Mouse (Mus musculus): ENCODE measurements at regions not wholly inside any gene's neighbourhood (a gene's known extent, or its start where the extent isn't known, plus 50 kb on each side); places are given as distances from the start of the nearest gene placed in this dataset.

DNA sequence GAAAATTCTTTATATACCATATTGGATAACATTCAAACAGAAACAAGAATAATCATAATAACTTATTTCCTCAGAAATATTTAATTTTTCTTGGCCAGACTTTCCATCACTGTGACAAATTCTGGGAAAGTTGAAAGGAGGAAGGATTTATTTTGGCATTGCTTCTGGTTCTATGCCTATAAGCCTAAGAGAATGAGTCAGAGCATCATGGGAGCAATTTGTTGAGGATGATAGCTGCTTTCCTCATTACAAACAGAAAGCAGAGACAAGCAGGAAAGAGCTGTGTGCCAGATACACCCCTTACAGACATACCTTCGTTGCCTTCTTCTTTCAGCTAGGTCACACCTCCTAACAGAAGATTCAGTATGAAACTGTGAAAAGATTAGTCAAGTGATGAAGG lies 115.3 kb downstream of the Rgs21 start:
- DNase-seq = no peak

DNA sequence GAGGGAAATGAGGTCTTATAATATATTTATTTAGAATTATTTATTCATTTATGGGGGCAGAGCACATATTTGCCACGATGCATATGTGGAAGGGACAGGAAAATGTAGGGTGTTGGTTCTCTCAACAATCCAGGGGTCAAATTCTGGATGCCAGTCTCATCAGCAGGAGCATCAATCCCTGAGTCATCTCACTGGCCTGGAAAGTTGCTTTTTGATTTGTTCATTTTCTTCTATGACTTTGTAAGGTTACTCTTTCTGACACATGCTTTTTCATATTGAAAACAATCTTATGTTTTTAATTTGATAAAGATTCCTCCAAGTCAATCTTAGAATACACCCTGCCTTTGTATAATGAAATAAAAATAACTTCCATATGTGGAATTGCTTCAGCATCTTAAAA lies 115.7 kb downstream of the Rgs21 start:
- DNase-seq = no peak

DNA sequence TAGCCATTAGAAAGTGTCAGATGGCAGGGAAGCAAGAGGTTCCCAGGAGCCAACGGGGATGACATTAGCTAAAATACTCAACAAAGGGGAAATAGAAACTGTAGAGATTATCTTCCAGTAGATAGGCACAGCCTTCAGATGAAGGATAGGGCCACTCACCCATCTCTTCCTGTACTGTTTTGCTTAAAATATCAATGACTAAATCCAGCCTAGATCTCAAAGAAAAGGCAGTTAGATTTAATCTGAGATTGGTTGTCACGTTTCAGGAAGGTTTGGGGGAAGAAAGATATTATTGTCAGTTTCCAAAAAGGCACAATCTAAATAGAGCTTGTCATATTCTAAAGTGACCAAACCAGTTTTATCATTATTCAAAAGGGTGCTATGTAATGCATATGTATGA lies 130.8 kb downstream of the Rgs21 start:
- DNase-seq = no peak

DNA sequence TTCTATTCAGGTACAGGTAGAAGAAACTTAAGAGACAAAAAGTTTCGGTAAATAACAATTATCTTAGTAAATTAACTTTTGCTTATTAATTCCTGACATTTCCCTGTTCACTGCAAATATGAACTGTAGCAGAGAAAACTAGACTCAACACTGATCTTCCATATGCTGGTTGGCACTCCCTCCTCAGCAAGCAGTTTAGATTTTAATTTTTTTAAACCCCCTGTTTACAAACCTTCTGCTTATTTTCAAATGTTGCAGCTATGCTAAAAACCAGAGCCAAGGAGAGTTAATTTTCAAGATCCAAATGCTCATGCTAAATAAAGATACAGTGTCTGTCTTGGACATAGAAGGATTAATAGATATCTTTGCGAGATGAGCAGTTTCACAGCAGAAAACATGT lies 134.7 kb downstream of the Rgs21 start:
- DNase-seq = no peak

DNA sequence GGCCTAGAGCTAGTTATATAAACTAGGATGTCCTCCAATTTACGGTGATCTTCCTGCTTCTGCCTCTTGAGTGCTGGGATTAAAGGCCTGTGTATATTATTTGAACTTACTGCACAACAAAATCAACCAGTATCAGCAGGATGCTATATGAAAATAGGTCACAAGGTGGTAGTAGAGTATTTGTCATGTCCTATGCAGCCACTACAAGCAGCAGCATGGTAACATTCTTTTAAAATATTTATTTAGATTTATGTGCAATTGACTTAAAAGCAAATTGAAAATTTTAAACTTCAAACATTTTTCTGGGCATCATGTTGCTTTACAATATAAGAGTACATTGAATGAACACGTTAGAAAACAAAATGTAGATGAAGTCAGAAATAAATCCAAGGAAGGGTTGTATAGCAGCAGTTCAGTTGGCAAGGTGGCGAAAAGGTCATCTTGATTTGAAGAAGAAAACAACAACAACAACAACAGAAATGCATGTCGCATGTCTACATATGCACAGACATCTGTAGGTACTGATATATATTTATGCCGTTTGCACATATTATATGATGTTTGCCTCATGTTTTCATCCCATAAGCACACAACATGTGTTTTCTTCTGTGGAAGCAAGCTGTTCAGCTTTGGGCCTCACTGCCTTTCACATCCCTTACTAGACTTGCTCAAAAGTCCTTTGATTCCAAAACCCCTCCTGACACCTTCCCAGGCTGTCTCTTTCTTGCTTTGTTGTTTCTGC lies 135.8 kb downstream of the Rgs21 start:
- peak; percentile 4 to 58 for DNase-seq

DNA sequence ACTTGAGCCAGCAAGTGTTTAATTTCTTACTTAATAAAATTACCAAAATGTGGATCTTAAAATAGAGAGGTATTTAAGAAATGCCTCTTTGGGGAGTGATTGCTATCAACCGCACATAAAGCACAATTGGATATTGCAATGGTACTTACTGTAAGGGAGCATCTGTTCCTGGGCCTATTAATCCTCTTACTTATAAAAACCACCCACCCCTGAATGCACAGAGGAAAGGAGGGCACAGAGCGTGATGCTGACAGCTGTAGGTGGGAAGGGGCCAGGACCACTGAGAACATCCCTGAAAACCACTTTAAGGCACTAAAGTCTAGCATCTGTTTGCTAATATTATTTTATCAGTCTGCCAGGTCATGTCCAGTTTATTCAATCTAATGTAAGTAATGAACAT lies 146.1 kb downstream of the Rgs21 start:
- no peak for DNase-seq

DNA sequence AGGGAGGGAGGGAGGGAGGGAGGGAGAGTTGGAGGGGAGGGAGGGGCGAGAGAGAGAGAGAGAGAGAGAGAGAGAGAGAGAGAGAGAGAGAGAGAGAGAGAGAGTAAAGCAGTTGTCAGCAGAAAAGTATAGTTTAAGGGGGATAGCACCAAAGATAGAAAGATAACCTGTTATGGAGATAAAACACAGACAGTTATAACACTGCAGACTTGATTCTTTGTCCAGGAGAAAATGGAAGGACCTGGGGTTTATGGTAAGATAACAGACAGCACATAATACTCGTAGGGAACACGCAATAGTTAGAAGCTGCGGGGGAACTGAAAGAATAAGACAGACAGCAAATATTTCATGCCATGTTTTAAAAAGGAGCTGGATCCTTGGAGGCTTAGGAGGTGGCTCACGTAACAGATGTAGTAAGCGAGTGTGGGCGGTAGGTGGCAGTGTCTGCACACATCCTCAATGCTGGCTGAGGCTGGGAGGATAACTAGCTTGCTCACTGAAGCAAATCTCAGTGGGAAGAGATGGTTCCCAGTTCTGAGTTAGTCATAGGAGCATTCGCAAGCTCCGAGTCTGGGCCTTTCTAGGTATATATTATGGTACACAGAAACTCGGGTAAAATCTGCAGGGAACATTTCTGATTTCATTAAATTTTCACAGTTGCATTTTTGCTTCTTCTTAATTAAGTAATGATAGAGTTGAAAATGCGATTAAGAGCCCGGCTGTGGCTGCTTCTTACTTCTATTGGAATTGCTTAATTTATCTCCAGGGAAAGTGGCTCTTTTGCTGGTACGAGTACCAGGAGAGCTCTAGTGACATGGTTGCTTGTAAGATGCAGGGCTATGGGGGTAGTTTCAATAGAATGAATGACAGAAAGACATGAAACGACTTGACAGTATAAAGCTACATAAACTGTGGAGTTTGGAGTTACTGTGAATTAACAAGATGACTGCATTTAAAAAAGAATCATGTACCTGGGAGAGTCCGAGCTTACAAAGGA lies 157.6 kb upstream of the Rgs1 start:
- peak; percentile 91 to 92 for DNase-seq

DNA sequence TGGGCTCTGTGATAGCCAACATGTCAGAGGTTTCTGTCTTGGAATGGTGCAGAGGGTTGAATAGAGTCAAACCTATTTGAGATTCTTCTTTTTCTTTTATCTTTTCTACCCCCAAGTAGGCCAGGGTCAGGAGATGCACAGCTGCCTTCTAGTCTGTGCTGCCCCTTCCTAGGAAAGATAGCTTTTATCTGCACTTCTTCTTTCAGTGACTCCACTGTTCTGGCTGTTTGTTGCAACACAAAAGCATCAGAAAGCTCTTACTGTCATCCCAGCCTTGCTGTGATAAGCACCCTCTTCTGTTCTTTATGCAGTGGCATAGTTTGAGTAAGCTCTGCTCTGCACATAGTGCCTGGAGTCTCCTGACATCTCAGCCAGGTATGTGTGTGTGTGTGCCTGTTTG lies 156.7 kb upstream of the Rgs1 start:
- DNase-seq = no peak

DNA sequence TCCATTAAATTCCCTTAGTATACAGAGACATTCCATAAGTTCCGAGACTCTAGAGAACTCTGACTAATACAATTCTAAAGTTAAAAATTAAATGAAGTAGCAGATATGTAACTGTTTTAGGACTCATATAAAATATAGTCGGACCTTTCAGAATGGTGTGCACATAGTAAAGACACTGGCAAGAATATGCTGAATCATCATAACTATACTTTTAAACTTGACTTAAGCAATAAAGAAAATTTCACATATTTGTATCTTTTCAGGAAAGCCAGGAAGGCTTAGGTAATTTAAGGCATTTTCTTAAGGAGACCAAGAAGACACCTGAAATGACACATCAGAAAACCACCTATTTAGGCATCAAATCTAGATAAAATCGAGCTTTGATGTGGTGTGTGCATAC lies 156.0 kb upstream of the Rgs1 start:
- DNase-seq = no peak

DNA sequence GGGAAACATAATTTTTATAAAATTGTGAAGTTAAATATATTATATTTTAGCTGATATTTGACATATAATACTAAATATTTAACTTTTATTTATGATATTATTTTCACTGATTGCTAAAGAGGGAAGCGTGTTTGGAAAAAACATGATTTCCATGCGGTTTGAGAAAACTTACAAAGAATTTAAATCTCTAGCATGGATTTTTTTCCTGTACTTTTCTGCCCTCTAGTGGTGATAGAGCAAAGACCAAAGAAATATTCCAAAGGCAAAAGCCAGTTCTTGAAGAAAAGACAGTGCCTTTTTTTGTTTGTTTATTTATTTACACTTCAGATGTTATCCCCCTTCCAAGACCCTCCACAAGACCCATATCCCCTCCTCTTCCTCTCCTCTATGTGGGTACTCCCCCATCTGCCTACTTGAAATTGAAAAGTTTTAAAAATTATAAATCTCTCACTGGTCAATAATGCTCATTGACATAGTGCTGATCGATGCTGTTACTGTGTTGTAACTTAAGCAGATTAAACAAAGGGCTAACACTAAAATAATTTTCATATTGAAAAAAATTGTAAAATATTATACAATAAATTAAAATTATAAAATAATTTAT lies 131.1 kb upstream of the Rgs1 start:
- peak in 1 of 2 experiments; percentile 10 for DNase-seq

DNA sequence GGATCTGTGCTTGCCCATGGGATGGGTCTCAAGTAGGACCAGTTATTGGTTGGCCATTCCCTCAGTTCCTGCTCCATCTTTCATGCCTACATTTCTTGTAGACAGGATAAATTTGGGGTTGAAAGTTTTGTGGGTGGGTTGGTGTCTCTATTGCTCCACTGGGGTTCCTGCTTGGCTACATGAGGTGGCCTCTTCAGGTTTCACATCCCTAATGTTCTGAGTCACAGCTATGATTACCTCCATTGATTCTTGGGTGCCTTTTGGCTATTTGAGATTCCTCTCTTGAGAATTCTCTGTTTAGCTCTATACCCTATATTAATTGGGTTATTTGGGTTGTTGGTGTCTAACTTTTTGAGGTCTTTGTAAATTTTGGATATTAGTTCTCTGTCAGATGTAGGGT lies 125.1 kb upstream of the Rgs1 start:
- DNase-seq = no peak

DNA sequence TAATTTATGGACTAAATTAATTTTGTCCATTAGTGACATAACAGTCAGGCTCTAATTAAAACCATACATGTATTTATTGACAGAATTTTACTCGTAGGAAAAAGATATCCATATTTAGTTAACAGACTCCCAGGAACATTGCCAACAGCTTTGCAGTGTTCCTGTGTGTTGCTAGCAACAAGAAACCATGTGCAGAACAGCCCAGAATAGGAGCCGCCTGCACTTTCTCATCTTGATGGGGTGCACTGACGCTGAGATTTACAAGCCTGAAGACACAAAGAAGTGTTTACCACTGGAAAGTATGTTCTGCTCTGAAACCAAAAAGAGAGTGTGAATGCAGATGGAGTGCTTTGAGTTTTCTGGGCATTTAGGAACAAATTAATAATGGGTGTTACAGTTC lies 118.5 kb upstream of the Rgs1 start:
- no peak for DNase-seq

DNA sequence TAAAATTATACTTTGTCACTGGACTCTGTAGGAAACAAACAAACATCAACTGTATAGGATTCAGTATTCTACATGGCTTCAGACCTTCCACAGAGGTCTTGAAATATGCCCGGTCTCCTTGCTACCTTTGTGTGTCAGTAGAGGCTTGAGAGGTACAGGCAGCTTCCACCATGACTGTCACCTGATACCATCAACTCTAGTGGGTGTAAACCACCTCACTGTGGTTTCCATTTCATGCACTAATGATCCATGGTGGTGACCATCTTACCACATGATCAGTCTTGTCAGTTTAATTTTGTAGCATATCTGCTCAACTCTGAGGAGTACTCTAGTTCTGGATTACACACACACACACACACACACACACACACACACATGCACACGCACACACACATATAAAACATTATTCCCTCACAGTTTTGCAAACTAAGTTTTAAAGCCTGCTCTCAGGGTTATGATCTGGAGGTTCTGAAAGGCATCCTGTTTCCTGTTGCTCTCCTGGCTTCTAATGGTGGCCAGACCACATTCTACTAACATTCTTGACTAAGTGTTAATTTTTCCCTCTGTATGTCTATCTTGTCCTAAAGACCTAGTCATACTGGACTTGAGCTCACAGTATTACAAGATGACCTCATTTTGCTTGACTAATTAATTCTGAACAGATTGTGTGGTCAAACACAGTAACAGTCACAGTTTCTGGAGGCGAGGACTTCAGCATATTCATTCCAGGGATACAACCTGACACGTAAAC lies 106.7 kb upstream of the Rgs1 start:
- DNase-seq = no peak

DNA sequence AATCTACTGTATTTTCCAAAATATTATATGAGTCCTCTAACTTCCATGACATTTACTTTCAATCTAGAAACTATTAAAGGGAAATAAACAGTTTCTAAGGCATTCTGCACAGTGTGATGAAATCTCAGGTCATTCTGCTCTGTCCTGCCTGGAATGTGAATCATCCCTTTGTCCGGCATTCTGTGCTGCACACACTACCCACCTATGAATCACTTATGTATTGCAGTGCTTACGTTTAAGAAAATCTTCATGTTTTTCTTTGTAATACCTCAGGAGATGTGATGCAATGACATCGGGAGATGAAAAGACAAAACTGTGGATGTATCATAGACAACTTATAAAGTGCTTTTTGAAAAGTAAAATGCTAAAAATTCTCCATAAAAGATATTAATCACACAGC lies 106.0 kb upstream of the Rgs1 start:
- no peak for DNase-seq

DNA sequence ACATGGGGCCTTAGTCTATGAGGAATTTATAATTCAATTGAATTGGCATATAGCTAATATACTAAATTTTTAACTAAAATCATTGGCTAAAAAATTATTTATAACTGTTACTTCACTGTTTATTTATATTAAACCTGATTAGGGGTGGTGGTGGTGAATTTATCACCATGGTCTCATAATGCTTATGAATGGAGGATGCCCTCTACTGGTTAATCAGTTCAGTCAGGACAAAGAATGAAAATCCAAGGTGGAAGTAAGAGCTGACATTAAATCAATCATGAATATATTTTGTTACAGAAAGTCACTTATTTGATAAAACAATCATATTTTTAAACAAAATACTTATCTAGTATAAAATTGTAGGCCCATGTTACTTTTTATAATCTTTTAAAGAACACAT lies 104.3 kb upstream of the Rgs1 start:
- DNase-seq = no peak

DNA sequence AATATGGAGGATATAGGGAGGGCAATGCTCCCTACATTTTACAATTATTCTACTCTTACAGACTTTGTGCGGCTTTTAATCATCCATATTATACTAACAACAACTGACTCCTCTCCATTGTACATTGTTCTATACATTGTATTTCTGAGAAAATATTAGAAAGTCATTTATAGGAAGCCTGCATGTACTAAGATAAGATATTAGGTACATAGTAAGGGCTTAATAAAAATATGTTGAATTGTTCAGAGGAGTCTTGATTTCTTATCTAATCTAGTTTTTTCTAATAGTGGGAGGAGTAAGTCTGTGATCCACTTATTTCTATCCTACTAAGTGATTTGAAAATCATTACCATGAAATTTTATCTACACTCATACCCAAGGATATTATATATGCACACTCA lies 94.8 kb upstream of the Rgs1 start:
- DNase-seq = no peak

DNA sequence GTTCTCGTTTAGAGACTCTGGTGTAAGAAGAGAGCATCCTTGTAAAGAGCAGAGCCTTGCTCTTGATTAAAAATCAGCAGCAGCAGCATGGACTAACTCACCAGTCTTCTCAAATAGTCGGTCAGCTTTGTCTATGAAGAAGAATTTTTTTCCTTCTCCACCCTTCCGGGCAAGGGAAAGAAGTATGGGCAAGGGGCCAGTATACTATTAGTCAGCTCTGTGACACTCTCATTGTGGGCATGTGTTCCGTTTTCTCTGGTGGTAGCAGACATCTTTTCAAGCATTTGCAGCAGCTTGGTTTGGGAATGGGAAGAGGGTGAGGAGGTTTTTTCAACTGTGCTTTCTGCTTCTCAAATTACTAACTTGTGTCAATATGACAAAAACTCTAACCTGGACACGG lies 94.3 kb upstream of the Rgs1 start:
- peak; percentile 2 to 3 for DNase-seq

DNA sequence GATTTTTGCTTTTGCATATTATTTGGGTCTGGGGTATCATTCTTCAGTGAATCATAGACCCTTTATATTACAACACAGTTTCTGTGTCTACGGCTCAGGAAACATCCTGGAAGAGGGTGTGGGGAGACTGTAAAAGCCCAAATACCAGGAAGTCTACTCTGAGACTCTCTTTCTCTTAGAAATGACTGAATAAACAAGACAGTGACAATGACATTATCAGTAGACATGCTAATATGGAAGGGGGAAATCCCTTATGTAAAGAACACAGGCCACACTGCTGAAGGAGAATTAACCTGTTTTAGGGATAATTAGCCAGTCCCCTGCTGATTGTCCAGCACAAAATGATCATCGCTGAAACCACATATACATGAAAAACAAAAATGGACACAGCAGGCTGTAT lies 88.5 kb upstream of the Rgs1 start:
- no peak for DNase-seq

DNA sequence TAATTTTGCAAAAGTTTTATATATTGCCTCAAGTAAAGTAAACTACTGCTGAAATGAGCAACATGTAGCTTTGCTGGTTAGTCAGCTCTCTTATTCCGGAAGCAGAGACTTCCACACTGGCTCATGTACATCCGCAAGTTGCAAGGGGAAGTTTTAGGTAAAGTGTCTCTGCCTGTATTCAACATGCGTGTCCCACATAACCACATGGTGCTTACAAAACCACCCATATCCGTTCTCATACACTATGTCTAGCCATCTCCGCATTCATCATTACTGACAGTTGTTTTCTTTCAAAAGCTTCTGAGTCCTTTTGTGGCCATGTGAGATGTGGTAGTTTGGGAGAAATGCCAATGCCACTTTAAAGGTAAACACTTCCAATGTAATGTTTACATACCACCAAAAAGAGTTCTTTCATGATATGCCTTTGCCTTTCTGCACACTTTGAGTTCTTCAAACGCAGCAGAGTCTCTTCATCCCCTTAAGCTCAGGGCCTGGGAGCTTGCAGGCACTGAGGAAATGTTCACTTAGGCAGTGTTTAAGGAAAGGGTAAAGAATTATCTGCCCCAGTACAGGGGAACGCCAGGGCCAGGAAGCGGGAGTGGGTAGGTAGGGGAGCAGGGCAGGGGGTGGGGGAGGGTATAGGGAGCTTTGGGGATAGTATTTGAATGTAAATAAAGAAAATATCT lies 81.5 kb upstream of the Rgs1 start:
- no peak for DNase-seq

DNA sequence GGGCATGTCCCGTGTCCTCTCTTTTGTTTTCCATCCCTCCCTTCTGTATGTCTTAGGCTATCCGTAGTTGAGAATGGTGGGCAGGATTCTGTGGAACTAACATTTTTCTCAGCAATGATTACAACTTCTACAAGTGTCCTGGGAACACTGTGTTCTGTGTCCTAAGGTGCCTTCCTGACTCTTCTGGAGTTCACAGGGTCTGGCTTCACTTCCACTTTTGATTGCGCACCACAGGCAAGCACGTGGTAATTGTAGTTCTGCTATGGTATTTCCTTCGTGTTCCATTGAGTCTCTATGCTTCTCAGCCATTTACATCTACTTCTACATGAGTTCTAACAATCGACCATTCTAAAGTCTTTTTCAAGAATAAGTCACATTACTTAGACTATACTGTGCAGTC lies 70.4 kb upstream of the Rgs1 start:
- no peak for DNase-seq

DNA sequence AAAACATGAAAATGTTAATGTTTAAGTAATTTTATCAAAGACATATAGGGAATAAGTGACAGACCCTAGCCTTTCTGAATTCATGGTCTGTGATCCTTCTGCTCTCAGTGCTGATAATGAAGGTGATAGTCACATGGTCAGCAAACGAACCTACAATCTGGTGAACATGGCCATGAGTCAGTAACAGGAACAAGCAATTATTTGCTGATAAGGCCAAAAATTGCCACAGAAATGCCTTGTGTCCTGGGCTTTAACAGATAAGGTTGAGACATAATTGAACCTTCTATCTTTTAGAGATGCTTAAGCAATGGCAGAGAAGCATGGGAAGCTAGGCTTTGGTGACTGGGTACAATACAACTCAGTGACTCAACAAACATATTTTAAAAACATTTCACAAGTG lies 69.2 kb upstream of the Rgs1 start:
- no peak for DNase-seq

DNA sequence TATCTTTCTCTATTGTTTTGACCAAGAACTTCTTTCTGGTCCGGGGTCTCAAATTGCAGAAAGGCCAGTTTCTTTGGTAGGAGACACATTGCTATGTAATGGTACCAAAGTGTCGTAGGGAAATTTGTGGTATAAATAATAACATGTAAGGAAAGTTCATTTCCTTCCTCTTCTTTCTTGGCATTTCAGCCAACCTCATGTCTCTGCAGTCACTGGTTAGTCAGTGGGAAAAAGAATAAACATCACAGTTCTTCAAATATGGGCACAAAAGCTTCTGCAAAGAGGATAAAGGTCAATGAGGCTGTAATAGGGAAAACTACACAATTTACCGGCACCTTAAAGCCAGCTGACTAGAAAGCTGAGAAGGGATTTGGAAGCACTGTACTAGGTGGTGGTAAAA lies 68.5 kb upstream of the Rgs1 start:
- no peak for DNase-seq

All from cerebellum, postnatal 14 days (tissue).